Mouse (Mus musculus) testis, adult 2 months (tissue): ENCODE measurements at regions not wholly inside any gene's neighbourhood (a gene's known extent, or its start where the extent isn't known, plus 50 kb on each side); places are given as distances from the start of the nearest gene placed in this dataset.

ENCODE experiments used
- CTCF ChIP-seq: fragments of 200-500 bp; IDR thresholded peaks from 2 replicates; pipeline ENCODE4 v1.5.1; 2012; ENCODE audit warnings: low read depth, mild to moderate bottlenecking, inconsistent platforms, low read length, moderate library complexity; ENCODE audit not compliant: control insufficient read depth, insufficient read depth, insufficient replicate concordance
- POLR2A ChIP-seq: fragments of 200-500 bp; IDR thresholded peaks from 2 replicates; pipeline ENCODE4 v1.6.1; 2012; ENCODE audit warnings: low read depth, mild to moderate bottlenecking, inconsistent platforms, low read length, moderate library complexity; ENCODE audit not compliant: control insufficient read depth

- TF ChIP-seq CTCF (no peak), POLR2A (no peak)
Measured at GRCm38 (mm10) chr1:176667552-176668306, 146.1 kb downstream of the Cep170 start.
